Mouse (Mus musculus) neural tube, embryonic 11.5 days (tissue): Measurements from ENCODE around the gene Zcwpw1. TPM values are rescaled to one million over a fixed set of nuclear protein-coding genes. Genes with fewer than 3 reads are reported as not detected.
A peak's percentile ranks its signal among the peaks of the same experiment; 100 is the strongest.

ENCODE experiments used
- ATAC-seq: fragments of 200-750 bp; cut with Nextera tagmentation; 2 replicates; pipeline ENCODE4 v1.8.0; 2017; ENCODE audit warnings: moderate number of reproducible peaks, mild to moderate bottlenecking, moderate TSS enrichment, moderate library complexity; ENCODE audit not compliant: insufficient read depth, low FRiP score, low TSS enrichment
- DNase-seq: peaks from one replicate; pipeline ENCODE4 v3.0.0-alpha.2; 2015; ENCODE audit warnings: low spot score
- H3K27ac ChIP-seq: fragments of 300-500 bp; sonication (generic); 2 replicates; pipeline ENCODE4 v1.5.1; 2014; ENCODE audit warnings: low read depth, mild to moderate bottlenecking, low read length
- H3K27me3 ChIP-seq: fragments of 300-500 bp; sonication (generic); 2 replicates; pipeline ENCODE4 v1.6.1; 2014; ENCODE audit warnings: mild to moderate bottlenecking, low read length, mixed read lengths; ENCODE audit not compliant: control insufficient read depth, insufficient read depth
- H3K36me3 ChIP-seq: fragments of 300-500 bp; sonication (generic); 2 replicates; pipeline ENCODE4 v1.6.1; 2014; ENCODE audit warnings: mild to moderate bottlenecking, low read length, moderate library complexity, mixed read lengths; ENCODE audit not compliant: control insufficient read depth, insufficient read depth
- H3K4me1 ChIP-seq: fragments of 300-500 bp; sonication (generic); 2 replicates; pipeline ENCODE4 v1.6.1; 2014; ENCODE audit warnings: low read length, mixed read lengths; ENCODE audit not compliant: control insufficient read depth, insufficient read depth
- H3K4me2 ChIP-seq: fragments of 300-500 bp; sonication (generic); 2 replicates; pipeline ENCODE4 v1.6.1; 2014; ENCODE audit warnings: low read depth, mild to moderate bottlenecking, moderate library complexity
- H3K4me3 ChIP-seq: fragments of 300-500 bp; sonication (generic); 2 replicates; pipeline ENCODE4 v1.5.1; 2014; ENCODE audit warnings: low read depth, low read length
- H3K9ac ChIP-seq: fragments of 300-500 bp; sonication (generic); 2 replicates; pipeline ENCODE4 v1.6.1; 2014; ENCODE audit warnings: mild to moderate bottlenecking, low read length
- H3K9me3 ChIP-seq: fragments of 300-500 bp; sonication (generic); 2 replicates; pipeline ENCODE4 v1.6.1; 2016; ENCODE audit warnings: low read length; ENCODE audit not compliant: control insufficient read depth
- WGBS: fragments of 180-500 bp; shearing (Covaris S2); extraction: QIAGEN DNeasy Blood & Tissue Kit; methylation state at CpG from one replicate; pipeline ENCODE4 v1.1.7; 2014; 5-methylcytosine and 5-hydroxymethylcytosine counted together
- polyA plus RNA-seq: library from polyadenylated mRNA; unstranded; fragments of >200 nt; fragmentation: Nextera tagmentation; extraction: Ambion mirVana; gene quantifications from 2 replicates; pipeline ENCODE4 v1.2.1, GENCODE M21; 2014

Zcwpw1 gene
- polyA plus RNA-seq, 1 experiment from 2014 or later: 11.4 TPM

GRCm38 (mm10) chr5:137785164-137786031 is 2.2 kb upstream of the Zcwpw1 start:
- ATAC-seq: peak; percentile 0; the same call in 1 of the 2 replicates
- H3K36me3 ChIP-seq: peaks cover 11% of the 10 kb centered on the region
- peak overlapping the region; percentile 97 for H3K27ac ChIP-seq
- H3K27me3 ChIP-seq: no peaks in the 10 kb centered on the region; the same call in 1 of the 2 replicates
- peak overlapping the region; percentile 90 for H3K4me3 ChIP-seq
- H3K9ac ChIP-seq: peak overlapping the region; percentile 94
- no peaks in the 10 kb centered on the region for H3K9me3 ChIP-seq
- WGBS: 5% methylated on average over 54 of the region's 62 CpGs
- peak; percentile 51 for DNase-seq
- peaks cover 23% of the 10 kb centered on the region for H3K4me1 ChIP-seq
- peak overlapping the region; percentile 89 for H3K4me2 ChIP-seq

DNA sequence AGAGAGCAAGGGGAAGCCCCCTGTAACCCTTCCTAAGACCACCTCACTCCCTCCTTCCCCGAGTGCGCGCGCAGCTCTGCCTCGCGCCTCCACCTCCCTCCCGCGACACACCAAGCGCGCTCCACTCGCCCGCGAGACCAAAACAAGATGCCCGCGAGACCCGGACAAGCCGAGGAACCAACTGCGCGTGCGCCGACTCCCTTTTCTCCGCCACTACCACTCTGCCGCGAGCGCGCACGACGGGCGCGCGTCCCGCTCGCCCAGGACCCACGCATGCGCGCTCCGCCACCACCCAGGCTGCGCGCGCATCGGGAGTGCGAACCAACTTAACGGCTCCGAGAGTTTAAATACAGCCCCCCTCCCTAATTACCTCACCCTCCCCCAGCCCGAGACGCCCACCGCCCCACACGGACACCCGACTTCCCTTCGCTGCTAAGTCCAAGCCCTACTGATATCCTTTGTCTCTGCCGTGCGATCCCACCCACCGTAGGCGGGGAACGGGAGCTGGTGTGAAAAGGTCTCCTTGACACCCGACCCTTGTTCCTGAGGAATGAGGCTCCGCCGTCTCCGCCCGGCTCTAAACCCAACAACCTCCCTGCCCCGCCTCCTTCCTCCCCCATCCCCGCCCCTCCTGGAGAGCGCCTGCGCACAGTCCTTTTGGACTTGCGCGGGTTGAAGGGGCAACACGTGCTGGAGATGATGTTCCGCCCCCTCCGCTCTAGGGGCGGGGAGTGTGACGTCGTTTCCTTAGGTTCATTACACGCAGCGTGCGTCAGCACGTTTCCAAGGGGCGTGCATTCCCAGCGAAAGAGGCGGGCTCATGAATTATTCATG is 1.3 kb upstream of the Zcwpw1 start:
- Histone ChIP-seq H3K4me1 (peaks cover 23% of the 10 kb centered on the region), H3K4me2 (peak overlapping the region; percentile 89), H3K36me3 (peaks cover 7% of the 10 kb centered on the region), H3K27me3 (no peaks in the 10 kb centered on the region; the same call in 1 of the 2 replicates), H3K27ac (peak overlapping the region; percentile 97), H3K4me3 (peak overlapping the region; percentile 90), H3K9me3 (no peaks in the 10 kb centered on the region), H3K9ac (peak overlapping the region; percentile 94)
- DNase-seq: peak; percentile 100
- WGBS: under 1% methylated on average over 78 of the region's 79 CpGs
- ATAC-seq: peak; percentile 87

- H3K4me2 ChIP-seq: peak overlapping the region; percentile 61
- ATAC-seq: no peak
- H3K4me1 ChIP-seq: peaks cover 22% of the 10 kb centered on the region
- no peak overlapping the region for H3K9ac ChIP-seq
- no peaks in the 10 kb centered on the region; the same call in 1 of the 2 replicates for H3K27me3 ChIP-seq
- no peaks in the 10 kb centered on the region for H3K9me3 ChIP-seq
- WGBS: 70% methylated on average over 24 of the region's 24 CpGs
- peaks cover 3% of the 10 kb centered on the region; the same call in 1 of the 2 replicates for H3K36me3 ChIP-seq
- peak overlapping the region; percentile 36; the same call in 1 of the 2 replicates for H3K4me3 ChIP-seq
- DNase-seq: no peak
- H3K27ac ChIP-seq: no peak overlapping the region
These were observed 573 bp downstream of the Zcwpw1 start for GRCm38 (mm10) chr5:137788171-137788570.

GRCm38 (mm10) chr5:137788946-137789531 is 1.4 kb downstream of the Zcwpw1 start:
- Histone ChIP-seq H3K4me1 (peaks cover 13% of the 10 kb centered on the region), H3K27ac (no peak overlapping the region), H3K9ac (no peak overlapping the region), H3K4me3 (no peak overlapping the region), H3K4me2 (no peak overlapping the region), H3K27me3 (no peaks in the 10 kb centered on the region; the same call in 1 of the 2 replicates), H3K9me3 (no peaks in the 10 kb centered on the region), H3K36me3 (peaks cover 3% of the 10 kb centered on the region; the same call in 1 of the 2 replicates)
- 95% methylated on average over 2 of the region's 2 CpGs for WGBS
- DNase-seq: no peak
- no peak for ATAC-seq

DNA sequence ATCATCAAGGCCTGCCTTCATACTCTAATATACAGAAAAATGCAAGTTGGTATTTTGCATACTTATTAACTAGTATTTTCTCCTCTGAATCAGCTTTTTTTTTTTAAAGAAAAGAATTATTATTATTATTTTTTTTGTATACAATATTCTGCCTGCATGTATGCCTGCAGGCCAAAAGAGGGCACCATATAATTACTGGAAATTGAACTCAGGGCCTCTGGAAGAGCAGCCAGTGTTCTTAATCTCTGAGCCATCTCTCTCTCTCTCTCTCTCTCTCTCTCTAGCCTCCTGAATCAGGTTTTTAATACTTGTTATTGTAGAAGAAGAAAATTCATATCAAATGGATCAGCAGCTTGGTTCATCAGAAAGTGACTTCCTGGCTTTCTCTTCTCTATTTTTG is 4.0 kb downstream of the Zcwpw1 start:
- no peak for ATAC-seq
- Histone ChIP-seq H3K4me1 (no peaks in the 10 kb centered on the region), H3K27me3 (no peaks in the 10 kb centered on the region; the same call in 1 of the 2 replicates), H3K9ac (no peak overlapping the region), H3K9me3 (no peaks in the 10 kb centered on the region), H3K4me3 (no peak overlapping the region), H3K4me2 (no peak overlapping the region), H3K36me3 (no peaks in the 10 kb centered on the region), H3K27ac (no peak overlapping the region)
- DNase-seq: no peak

DNA sequence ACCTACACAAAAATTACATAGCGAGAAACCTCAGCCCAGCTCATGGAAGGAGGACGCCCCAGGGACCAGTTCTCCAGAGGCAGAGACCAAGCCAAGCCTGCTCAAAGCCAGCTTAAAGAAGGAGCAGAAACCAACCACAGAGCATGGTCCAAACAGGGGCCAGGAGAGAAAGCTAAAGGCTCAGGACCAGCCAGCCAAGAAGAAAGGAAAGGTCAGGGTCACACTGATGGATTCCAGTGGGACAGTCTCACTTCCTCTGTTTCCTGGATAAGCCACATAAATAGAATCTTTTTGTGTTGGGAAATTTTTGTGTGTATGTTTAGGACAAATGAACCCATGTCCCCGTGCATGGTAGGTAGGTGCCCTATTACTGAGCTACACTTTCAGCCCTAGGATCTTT is 9.0 kb downstream of the Zcwpw1 start:
- no peaks in the 10 kb centered on the region for H3K9me3 ChIP-seq
- no peaks in the 10 kb centered on the region for H3K4me1 ChIP-seq
- H3K27me3 ChIP-seq: no peaks in the 10 kb centered on the region
- no peak overlapping the region for H3K4me2 ChIP-seq
- no peak overlapping the region for H3K9ac ChIP-seq
- no peak overlapping the region for H3K4me3 ChIP-seq
- H3K36me3 ChIP-seq: no peaks in the 10 kb centered on the region
- DNase-seq (no peak), ATAC-seq (no peak)
- 81% methylated on average over 3 of the region's 3 CpGs for WGBS
- H3K27ac ChIP-seq: no peak overlapping the region

DNA sequence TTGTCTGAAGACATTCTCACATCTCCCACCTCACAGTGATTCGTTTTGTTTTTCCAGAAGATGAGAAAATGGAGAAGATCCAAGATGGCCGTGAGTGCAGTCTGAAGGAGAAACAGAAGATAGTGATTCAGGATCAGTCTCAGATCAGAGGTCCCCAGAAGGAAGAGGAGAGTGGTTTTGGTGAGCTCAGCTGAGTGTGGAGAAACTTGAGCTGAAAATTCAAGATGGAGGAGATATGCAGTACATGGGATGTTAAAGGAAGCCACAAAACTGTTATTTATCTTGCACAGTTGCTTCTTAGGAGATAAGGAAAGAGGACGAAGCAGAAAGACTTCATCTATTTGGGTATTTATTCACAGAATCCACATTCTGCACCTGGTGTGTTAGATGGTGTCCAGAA is 13.3 kb downstream of the Zcwpw1 start:
- H3K9me3 ChIP-seq: no peaks in the 10 kb centered on the region
- no peak overlapping the region for H3K27ac ChIP-seq
- no peak overlapping the region for H3K4me3 ChIP-seq
- no peaks in the 10 kb centered on the region for H3K27me3 ChIP-seq
- no peaks in the 10 kb centered on the region for H3K4me1 ChIP-seq
- H3K36me3 ChIP-seq: no peaks in the 10 kb centered on the region
- no peak overlapping the region for H3K9ac ChIP-seq
- no peak overlapping the region for H3K4me2 ChIP-seq
- DNase-seq: no peak
- no peak for ATAC-seq
- WGBS: 87% methylated on average over 3 of the region's 3 CpGs

- ATAC-seq: no peak
- WGBS: 67% methylated on average over 1 of the region's 1 CpGs
- Histone ChIP-seq H3K4me2 (no peak overlapping the region), H3K9me3 (no peaks in the 10 kb centered on the region), H3K27ac (no peak overlapping the region), H3K9ac (no peak overlapping the region), H3K4me3 (no peak overlapping the region), H3K27me3 (no peaks in the 10 kb centered on the region), H3K4me1 (no peaks in the 10 kb centered on the region), H3K36me3 (no peaks in the 10 kb centered on the region)
- no peak for DNase-seq
These were observed 18.6 kb downstream of the Zcwpw1 start for GRCm38 (mm10) chr5:137806158-137806557.
